8 mouse cellular contexts compared by ENCODE assay signal in the genomic region with DNA sequence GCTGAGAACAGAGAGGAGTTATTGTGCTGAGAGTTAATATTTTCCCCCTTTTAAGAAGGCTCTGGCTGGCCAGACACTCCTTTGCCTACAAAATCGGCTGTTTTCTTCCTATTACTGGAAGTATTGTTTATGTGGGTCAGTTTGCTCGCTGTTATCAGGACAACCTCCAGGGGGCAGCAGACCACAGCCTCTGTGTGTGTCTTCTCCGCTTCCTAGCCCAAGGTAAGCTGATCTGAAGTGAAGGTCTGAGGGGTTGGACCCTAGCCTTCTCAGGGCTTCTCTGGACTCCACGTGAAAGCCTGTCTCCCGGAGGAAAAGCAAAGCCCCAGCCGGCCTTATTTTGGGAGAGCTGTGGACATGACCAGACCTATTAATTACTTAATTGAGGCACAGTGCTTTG.
DNase-seq lines count a peak whose midpoint lies in the region; ATAC-seq lines count a peak whose summit lies in the region.

No protein-coding gene starts in this region.

- H3K4me3 ChIP-seq in forebrain, embryonic 14.5 days (ENCODE audit: low read depth, low read length): no peak overlapping the region
- H3K4me3 ChIP-seq in hindbrain, embryonic 12.5 days: no peak overlapping the region

- ATAC-seq in forebrain, embryonic 14.5 days: peak; percentile 46; the same call in 1 of the 2 replicates
- 0 out of 2 replicates have a peak, but pooled peaks have one; percentile 16 for ATAC-seq in hindbrain, embryonic 12.5 days (ENCODE audit: low FRiP score)

- peak overlapping the region; percentile 24; the same call in 1 of the 2 replicates for H3K4me2 ChIP-seq in forebrain, embryonic 14.5 days (ENCODE audit: low read length)
- no peak overlapping the region for H3K4me2 ChIP-seq in hindbrain, embryonic 12.5 days (replicated peaks)

- no peaks in the 10 kb centered on the region for H3K4me1 ChIP-seq in forebrain, embryonic 14.5 days (ENCODE audit: control insufficient read depth, insufficient read depth, low read length)
- no peaks in the 10 kb centered on the region; the same call in 1 of the 2 replicates for H3K4me1 ChIP-seq in hindbrain, embryonic 12.5 days

- no peak overlapping the region for H3K9ac ChIP-seq in forebrain, embryonic 14.5 days (ENCODE audit: low read length)
- H3K9ac ChIP-seq in hindbrain, embryonic 12.5 days: no peak overlapping the region

- peak; percentile 77 for DNase-seq in Muller cell, postnatal 12 days (ENCODE audit: inconsistent ontology term)
- DNase-seq in cerebellum, adult 11 months: peak; percentile 75
- peak; percentile 85 for DNase-seq in forebrain, embryonic 14.5 days (ENCODE audit: low spot score)
- DNase-seq in layer of hippocampus, postnatal 14 days (ENCODE audit: low spot score in 2 of 2): peak; percentile 86
- peak; percentile 93 for DNase-seq in lung, postnatal 36 days
- peak; percentile 71 for DNase-seq in retina, postnatal 7 days (ENCODE audit: low read depth, low spot score)
- DNase-seq in thymus, postnatal 4 days: peak; percentile 91

- H3K9me3 ChIP-seq in forebrain, embryonic 14.5 days (replicated peaks; ENCODE audit: control insufficient read depth, low read length): no peaks in the 10 kb centered on the region
- H3K9me3 ChIP-seq in hindbrain, embryonic 12.5 days (replicated peaks): no peaks in the 10 kb centered on the region

- no peaks in the 10 kb centered on the region for H3K27me3 ChIP-seq in forebrain, embryonic 14.5 days (replicated peaks; ENCODE audit: control insufficient read depth, insufficient read depth, low read length)
- H3K27me3 ChIP-seq in hindbrain, embryonic 12.5 days: peaks cover 11% of the 10 kb centered on the region

- no peak overlapping the region for H3K27ac ChIP-seq in forebrain, embryonic 14.5 days (ENCODE audit: low read depth, low read length)
- H3K27ac ChIP-seq in hindbrain, embryonic 12.5 days: no peak overlapping the region

- no peaks in the 10 kb centered on the region for H3K36me3 ChIP-seq in forebrain, embryonic 14.5 days (ENCODE audit: control insufficient read depth, insufficient read depth, low read length)
- no peaks in the 10 kb centered on the region for H3K36me3 ChIP-seq in hindbrain, embryonic 12.5 days

- WGBS in forebrain, embryonic 14.5 days: 3% methylated on average over 6 of the region's 6 CpGs
- WGBS in hindbrain, embryonic 12.5 days: 6% methylated on average over 6 of the region's 6 CpGs
